Mouse (Mus musculus) lung, embryonic 14.5 days (tissue): ENCODE measurements at regions not wholly inside any gene's neighbourhood (a gene's known extent, or its start where the extent isn't known, plus 50 kb on each side); places are given as distances from the start of the nearest gene placed in this dataset.
A peak's percentile ranks its signal among the peaks of the same experiment; 100 is the strongest.

Experiments
- ATAC-seq: fragments of 200-750 bp; cut with Nextera tagmentation; 2 replicates; pipeline ENCODE4 v1.8.0; 2017; ENCODE audit warnings: mild to moderate bottlenecking, moderate TSS enrichment, moderate library complexity; ENCODE audit not compliant: insufficient read depth
- DNase-seq: peaks from one replicate; pipeline ENCODE4 v3.0.0-alpha.2; 2015
- H3K27ac ChIP-seq: fragments of 300-500 bp; sonication (generic); 2 replicates; pipeline ENCODE4 v1.5.1; 2014; ENCODE audit warnings: low read depth, mild to moderate bottlenecking, moderate library complexity
- H3K27me3 ChIP-seq: fragments of 300-500 bp; sonication (generic); 2 replicates; pipeline ENCODE4 v1.6.1; 2014; ENCODE audit warnings: low read length, control low read depth; ENCODE audit not compliant: insufficient read depth
- H3K36me3 ChIP-seq: fragments of 300-500 bp; sonication (generic); 2 replicates; pipeline ENCODE4 v1.6.1; 2014; ENCODE audit warnings: control low read depth; ENCODE audit not compliant: insufficient read depth
- H3K4me1 ChIP-seq: fragments of 300-500 bp; sonication (generic); 2 replicates; pipeline ENCODE4 v1.6.1; 2014; ENCODE audit warnings: antibody characterized with exemption, control low read depth; ENCODE audit not compliant: insufficient read depth
- H3K4me2 ChIP-seq: fragments of 300-500 bp; sonication (generic); 2 replicates; pipeline ENCODE4 v1.6.1; 2014; ENCODE audit warnings: mild to moderate bottlenecking
- H3K4me3 ChIP-seq: fragments of 300-500 bp; sonication (generic); 2 replicates; pipeline ENCODE4 v1.5.1; 2014; ENCODE audit warnings: low read depth, low read length
- H3K9ac ChIP-seq: fragments of 300-500 bp; sonication (generic); 2 replicates; pipeline ENCODE4 v1.6.1; 2014
- H3K9me3 ChIP-seq: fragments of 300-500 bp; sonication (generic); 2 replicates; pipeline ENCODE4 v1.6.1; 2016; ENCODE audit warnings: low read depth, low read length, control low read depth
- CTCF ChIP-seq: IDR thresholded peaks from 2 replicates; pipeline ENCODE4 v1.5.1; 2016; ENCODE audit warnings: antibody characterized with exemption, low read depth
- WGBS: fragments of 180-500 bp; shearing (Covaris S2); extraction: QIAGEN DNeasy Blood & Tissue Kit; methylation state at CpG from one replicate; pipeline ENCODE4 v1.1.7; 2014; 5-methylcytosine and 5-hydroxymethylcytosine counted together

DNA sequence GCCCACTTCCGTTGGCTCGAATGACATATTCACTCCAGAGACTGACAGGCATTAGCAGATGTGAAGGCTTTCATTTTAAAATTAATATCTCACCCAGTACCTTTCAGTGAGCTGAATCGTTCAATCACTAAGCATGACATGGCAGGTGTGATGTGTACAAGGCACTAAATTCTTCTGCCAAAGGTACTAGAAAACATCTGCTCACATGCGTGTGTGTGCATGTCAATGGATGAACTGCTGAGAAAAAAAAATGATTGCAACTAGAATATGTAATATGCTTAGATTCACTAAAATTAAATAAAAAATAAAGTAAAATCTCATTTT is 191.6 kb upstream of the Mageb18 start:
- Histone ChIP-seq H3K9ac (no peak overlapping the region), H3K9me3 (no peaks in the 10 kb centered on the region), H3K4me2 (no peak overlapping the region), H3K4me3 (no peak overlapping the region), H3K27me3 (no peaks in the 10 kb centered on the region), H3K4me1 (no peaks in the 10 kb centered on the region), H3K36me3 (no peaks in the 10 kb centered on the region), H3K27ac (no peak overlapping the region)
- TF ChIP-seq CTCF, result no peak
- WGBS, result 72% methylated on average over 4 of the region's 4 CpGs
- ATAC-seq, result no peak
- no peak for DNase-seq

DNA sequence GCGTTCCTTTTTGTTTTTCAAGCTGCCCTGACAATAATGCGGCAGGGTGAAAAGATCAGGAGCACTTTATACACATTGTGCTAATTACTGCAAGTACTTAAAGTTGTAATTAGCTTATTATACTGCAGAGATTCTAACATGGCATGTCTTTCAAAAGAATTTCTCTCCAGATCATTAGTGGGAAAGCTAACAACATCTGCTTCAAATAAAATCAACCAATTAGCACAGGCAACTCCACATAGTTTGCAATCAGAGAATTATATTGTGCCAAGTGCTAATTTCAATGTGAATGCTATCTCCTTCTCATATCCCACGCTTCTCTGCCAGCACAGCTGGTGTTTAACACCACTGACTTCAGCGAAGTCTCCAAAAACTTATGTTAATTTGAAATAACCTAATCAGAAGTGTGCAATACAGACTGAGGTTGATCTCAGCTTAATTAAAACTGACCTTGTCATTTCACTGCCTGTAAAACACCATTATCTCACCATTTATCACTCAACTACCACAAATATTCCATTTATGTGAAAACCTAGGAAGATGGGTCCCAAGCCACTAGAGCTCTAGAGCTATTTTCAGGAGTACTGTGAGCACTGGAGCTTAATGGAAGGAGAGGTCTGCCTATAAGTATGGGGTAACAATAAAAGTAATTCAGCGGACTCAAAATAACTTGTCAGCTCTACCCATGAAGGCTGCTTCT is 191.1 kb upstream of the Mageb18 start:
- no peak overlapping the region for H3K4me3 ChIP-seq
- H3K27ac ChIP-seq, result no peak overlapping the region
- no peaks in the 10 kb centered on the region for H3K36me3 ChIP-seq
- H3K9ac ChIP-seq, result no peak overlapping the region
- H3K9me3 ChIP-seq, result no peaks in the 10 kb centered on the region
- TF ChIP-seq CTCF, result no peak
- ATAC-seq (no peak), DNase-seq (no peak)
- WGBS, result 71% methylated on average over 5 of the region's 5 CpGs
- no peaks in the 10 kb centered on the region for H3K27me3 ChIP-seq
- no peaks in the 10 kb centered on the region for H3K4me1 ChIP-seq
- no peak overlapping the region for H3K4me2 ChIP-seq

DNA sequence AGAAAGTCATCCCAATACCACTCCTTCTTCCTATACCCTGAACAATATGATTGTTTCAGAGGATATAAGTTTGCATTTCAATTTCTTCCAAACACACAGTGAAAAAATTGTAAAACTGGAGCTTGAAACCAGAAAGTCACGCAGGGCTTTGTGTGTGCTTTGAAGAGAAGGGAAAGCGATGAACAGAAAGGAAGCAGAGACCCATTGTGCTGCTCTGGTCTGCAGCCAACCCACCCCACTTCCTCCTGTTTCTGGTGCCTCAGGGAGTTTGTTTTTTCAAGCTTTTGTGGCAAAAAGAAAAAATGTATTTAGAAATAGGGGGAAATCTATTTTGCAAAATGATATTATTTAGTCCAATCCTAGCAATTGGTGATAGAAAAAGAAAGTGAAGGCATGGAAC is 187.4 kb upstream of the Mageb18 start:
- H3K9me3 ChIP-seq, result no peaks in the 10 kb centered on the region
- no peak for TF ChIP-seq CTCF
- H3K36me3 ChIP-seq, result no peaks in the 10 kb centered on the region
- ATAC-seq (no peak), DNase-seq (no peak)
- H3K4me2 ChIP-seq, result no peak overlapping the region
- no peak overlapping the region for H3K4me3 ChIP-seq
- no peak overlapping the region for H3K27ac ChIP-seq
- no peak overlapping the region for H3K9ac ChIP-seq
- no peaks in the 10 kb centered on the region for H3K4me1 ChIP-seq
- WGBS, result 70% methylated on average over 2 of the region's 2 CpGs
- H3K27me3 ChIP-seq, result no peaks in the 10 kb centered on the region

GRCm38 (mm10) chrX:92740026-92740425 is 140.7 kb upstream of the Mageb18 start:
- H3K4me1 ChIP-seq, result no peaks in the 10 kb centered on the region
- H3K4me3 ChIP-seq, result no peak overlapping the region
- H3K27me3 ChIP-seq, result no peaks in the 10 kb centered on the region
- DNase-seq (no peak), ATAC-seq (no peak)
- no peaks in the 10 kb centered on the region for H3K9me3 ChIP-seq
- no peaks in the 10 kb centered on the region for H3K36me3 ChIP-seq
- 31% methylated on average over 2 of the region's 2 CpGs for WGBS
- no peak overlapping the region for H3K27ac ChIP-seq
- no peak overlapping the region for H3K4me2 ChIP-seq
- no peak overlapping the region for H3K9ac ChIP-seq
- no peak for TF ChIP-seq CTCF

GRCm38 (mm10) chrX:92710279-92710678 is 110.9 kb upstream of the Mageb18 start:
- Histone ChIP-seq H3K27me3 (no peaks in the 10 kb centered on the region), H3K36me3 (no peaks in the 10 kb centered on the region), H3K27ac (no peak overlapping the region), H3K9ac (no peak overlapping the region), H3K4me2 (no peak overlapping the region), H3K4me1 (no peaks in the 10 kb centered on the region), H3K4me3 (no peak overlapping the region), H3K9me3 (no peaks in the 10 kb centered on the region)
- TF ChIP-seq CTCF, result no peak
- WGBS, result 20% methylated on average over 1 of the region's 1 CpGs
- DNase-seq (no peak), ATAC-seq (no peak)

DNA sequence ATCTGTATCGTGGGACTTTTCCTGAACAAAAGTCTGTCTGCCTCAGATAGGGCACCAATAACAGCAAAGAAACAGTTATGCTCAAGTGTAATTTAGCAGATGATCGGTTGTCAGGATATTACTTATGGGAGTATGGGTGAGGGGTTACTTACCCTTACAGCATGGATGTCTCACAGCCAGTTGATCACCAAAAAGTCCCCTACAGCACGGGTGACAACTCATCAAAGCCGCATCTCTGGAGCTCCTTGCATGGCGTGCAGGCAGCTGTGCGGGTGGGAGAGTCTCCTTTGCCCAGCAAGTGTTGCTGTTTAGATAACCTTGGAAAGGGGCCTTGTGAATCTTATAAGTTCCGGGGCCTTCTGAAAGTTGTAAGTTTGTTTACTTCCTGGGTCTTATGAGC is 80.4 kb upstream of the Mageb18 start:
- 48% methylated on average over 7 of the region's 7 CpGs for WGBS

GRCm38 (mm10) chrX:92661168-92661567 is 61.8 kb upstream of the Mageb18 start:
- Histone ChIP-seq H3K27ac (no peak overlapping the region), H3K9me3 (no peaks in the 10 kb centered on the region), H3K36me3 (no peaks in the 10 kb centered on the region), H3K4me1 (no peaks in the 10 kb centered on the region), H3K27me3 (no peaks in the 10 kb centered on the region), H3K4me3 (no peak overlapping the region), H3K4me2 (no peak overlapping the region), H3K9ac (no peak overlapping the region)
- WGBS, result 51% methylated on average over 2 of the region's 2 CpGs
- ATAC-seq (no peak), DNase-seq (peak; percentile 45)
- no peak for TF ChIP-seq CTCF

More for the DNA sequence above, 80.4 kb upstream of the Mageb18 start:
- ATAC-seq (peak; percentile 73; the same call in 1 of the 2 replicates), DNase-seq (peak; percentile 23)
- Histone ChIP-seq H3K9ac (no peak overlapping the region), H3K4me2 (no peak overlapping the region), H3K27me3 (no peaks in the 10 kb centered on the region), H3K9me3 (no peaks in the 10 kb centered on the region), H3K27ac (no peak overlapping the region), H3K4me1 (no peaks in the 10 kb centered on the region), H3K36me3 (no peaks in the 10 kb centered on the region), H3K4me3 (no peak overlapping the region)
- TF ChIP-seq CTCF, result no peak
